Mouse (Mus musculus) kidney, adult 9 months (tissue): Measurements from ENCODE around the gene Gramd1b.

ENCODE experiments used
- DNase-seq: peaks from one replicate; pipeline ENCODE4 v3.0.0; 2022

The Gramd1b gene

DNA sequence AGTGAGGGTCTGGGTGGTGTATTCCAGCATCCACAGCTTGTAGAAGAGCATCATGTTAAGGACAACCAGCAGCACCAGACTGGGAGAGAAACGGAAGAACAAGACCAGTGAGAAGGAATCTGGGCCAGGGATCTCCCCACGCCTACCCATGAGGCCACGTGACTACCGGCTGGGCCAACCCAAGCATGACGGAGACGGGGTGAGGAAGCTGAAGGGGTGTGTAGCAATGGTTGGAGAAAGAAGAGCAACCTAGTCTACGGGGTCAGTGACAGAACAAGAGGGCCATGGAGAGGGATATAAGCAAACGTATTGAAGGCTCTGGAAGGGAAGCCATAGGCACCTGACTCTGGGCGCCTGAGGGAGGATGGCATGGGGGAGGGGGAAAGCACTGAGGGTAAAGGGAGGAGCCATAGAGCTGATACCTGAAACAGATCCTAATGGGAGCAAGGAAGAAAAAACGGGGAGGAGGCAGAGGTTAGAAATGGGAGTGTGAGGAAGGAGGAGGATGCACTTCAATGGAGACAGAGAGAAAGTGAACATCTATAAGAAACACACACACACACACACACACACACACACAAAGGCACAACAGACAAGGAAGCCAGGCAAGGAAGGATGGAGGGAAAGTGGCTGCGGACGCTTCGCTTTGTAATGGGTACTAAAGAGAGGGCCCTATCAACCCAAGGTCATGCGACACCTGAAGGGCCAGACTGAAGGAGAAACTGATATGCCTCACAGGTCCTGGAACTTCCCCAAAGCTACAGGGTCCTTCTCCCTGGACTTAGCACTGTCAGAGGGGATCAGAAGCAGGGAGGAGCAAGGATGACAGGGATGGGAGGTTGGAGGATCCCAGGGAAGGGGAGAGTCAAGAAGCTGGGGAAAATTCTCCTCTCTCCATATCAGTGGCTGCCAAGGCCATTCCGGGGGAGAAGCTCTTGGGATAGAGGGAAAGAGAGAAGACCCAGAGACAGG lies 230.9 kb downstream of the Gramd1b start:
- no peak for DNase-seq

DNA sequence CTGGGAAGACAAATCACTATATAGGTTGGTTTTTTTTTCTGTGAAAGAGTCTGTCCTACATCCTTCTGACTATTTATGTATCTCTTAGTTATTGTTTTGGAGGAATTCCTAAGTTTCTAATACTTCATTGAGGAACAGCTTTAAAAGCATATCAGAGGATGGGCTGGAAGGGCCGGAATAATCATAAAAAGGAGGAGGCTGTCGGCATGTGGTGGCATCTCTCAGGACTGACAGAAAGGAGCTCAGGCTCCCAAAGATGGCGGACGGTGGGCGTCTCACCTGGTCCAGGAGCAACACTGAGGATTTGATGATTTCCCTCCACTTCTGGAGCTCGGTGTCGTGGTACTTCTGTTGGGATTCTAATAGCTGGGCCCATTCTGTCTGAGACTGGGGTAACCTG lies 231.9 kb downstream of the Gramd1b start:
- no peak for DNase-seq

DNA sequence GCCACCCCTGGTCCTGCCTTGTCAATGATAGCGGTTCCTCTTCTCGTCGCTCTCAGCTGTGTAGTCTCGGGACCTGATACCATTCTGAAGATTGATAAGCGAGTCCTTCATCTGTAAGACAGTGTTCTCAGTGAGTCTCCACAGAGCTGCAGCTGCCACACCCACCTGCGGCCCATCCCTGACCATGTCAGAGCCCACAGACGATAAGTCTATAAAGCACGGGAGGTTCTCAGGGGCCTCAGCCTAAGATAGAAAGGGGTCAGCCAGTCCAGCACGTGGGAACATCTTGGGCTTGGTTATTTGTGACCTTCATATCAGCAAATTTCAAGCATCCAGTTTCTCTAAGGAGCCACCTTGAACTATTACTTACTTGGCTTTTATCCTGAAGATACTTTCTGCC lies 233.2 kb downstream of the Gramd1b start:
- no peak for DNase-seq

DNA sequence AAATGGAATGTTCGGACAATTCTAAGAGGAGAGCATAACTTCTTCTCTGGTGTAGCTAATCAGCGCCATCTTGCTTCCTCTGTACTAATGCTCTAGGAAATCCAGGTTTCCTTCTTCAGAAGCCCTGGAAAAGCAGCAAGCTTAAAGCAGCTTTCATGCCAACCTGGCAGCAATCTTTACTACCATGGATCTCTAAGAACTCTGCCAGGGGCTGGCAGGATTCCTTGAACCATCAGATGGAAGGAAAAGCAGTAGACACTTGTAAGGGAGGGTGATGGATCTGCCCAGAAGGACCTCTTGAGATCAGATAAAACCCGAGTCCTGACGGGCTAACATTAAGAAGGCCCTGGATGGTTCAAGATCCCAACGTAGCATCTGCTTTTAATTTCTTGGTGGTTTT lies 234.9 kb downstream of the Gramd1b start:
- DNase-seq: no peak

DNA sequence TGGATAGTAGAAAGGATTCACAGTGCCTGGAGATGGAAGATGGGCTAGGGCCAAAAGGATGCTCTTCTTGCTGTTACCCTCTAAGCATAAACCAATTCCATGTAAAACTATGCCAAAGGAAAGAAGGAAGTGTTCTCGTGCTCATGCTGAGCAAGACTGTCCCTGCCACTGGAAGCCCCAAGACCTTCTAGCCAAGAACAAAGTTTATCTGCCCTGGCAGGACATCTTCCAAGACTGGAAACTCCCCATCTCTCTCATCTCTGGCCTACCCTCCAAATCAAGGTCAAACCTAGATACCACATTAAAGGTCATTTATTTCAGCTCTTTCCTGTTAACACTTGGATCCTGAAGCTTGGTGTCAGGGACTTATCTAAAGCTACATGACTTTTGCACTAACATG lies 236.3 kb downstream of the Gramd1b start:
- no peak for DNase-seq

DNA sequence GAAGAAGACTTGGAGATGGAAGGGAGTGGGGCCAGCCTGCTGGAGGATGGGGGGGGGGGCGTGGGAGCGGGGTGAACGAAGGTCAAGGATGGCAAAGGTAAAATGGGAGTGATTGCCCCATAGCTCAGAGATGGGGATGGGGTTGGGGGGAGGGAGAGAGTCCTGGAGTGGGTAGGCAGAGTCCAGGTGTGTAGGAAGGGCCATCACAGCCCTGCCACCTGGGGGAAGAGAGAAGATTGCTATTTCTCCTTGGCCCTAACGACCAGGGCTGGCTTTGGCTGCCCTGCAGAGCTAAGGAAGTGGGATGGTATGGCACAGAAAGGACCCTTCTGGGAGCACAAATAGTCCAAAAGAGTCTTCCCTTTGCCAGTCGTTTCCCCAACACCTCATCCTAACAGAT lies 237.0 kb downstream of the Gramd1b start:
- DNase-seq: no peak

DNA sequence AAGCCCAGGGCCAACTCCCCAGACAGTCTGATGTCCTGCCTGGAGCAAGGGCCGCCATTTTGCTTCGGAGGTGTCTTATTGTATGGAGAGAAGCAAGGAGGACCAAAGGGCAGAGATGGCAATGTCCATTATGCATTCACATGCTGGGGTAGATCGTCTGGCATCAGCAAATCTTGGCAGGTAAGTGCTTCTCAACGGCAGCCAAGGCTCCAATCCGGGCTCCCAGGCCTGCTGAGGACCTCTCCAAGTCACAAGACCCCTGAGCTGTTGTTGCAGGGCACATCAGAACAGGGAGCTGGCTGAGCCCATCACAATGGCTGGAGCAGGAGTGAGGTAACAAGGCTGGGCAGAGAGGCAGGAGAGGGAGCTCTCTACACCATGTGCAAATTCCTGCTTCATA lies 237.4 kb downstream of the Gramd1b start:
- DNase-seq: no peak

DNA sequence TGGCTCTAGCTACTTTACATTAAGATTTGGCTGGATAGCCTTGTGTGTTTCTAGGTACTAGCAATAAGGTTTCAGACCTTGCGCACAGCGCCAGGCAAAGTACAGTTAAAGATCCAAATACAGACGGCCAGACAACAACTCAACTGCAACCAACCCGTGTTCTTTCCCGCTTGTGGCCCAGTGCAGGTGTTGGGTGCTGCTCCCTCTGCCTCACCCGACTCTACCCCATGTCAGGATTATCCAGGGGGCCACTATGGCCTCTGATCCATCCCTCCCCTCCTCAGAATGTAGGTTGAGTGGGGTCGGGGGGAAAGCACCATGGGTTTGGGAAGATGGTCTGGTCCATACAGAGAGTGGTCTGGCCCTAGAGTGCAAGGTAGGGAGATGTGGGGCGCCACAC lies 237.9 kb downstream of the Gramd1b start:
- DNase-seq: no peak

DNA sequence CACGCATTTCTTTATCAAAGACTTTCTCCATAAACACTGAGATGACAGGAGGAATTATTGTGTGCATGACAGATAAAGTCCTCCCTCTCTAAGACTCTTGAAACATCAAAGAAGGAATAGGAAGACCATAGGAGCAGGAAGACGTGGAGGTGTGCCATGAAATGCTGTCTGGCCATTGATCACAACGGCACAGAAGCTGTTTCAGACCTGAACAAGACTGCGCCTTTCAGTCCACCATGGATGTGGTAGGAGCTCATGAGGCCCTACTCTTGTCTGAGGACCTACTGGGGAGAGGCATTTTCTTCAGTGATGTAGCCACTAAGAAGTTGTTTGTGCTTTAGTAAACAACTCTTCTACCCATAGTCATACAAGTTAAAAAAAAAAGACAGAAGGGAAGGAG lies 238.7 kb downstream of the Gramd1b start:
- no peak for DNase-seq

DNA sequence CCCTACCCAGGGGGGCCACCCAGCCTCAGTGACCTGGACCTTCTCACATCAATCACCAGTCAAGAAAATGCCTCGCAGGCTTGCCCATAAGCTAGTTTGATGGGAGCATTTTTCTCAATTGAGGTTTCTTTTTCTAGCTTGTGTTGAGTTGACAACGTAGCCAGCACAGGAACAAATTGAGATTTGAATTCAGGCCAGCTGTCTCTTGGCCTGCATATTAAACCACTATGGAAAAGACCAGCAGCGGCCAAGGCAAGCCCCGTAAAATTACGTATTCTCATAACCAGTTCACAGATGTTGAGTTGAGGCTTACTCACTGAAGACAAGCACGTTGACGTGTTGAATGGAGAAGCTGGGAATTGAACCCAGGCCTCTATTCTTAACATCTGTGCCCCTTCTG lies 248.2 kb downstream of the Gramd1b start:
- DNase-seq: no peak

DNA sequence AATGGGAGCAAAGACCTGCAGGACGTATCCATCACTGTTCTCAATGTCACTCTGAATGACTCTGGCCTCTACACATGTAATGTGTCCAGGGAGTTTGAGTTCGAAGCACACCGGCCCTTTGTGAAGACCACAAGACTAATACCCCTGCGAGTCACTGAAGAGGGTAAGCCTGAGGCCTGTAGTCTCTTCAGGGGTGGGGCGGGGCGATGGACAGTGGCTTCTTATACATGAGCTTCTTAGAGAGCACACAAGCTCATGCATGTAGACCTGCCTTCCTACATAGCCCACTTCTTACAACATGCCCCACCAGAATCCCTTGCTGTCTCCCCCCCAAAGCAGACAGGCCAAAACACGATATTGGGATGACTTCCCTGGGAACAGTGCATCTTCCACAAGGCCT lies 251.7 kb downstream of the Gramd1b start:
- no peak for DNase-seq

DNA sequence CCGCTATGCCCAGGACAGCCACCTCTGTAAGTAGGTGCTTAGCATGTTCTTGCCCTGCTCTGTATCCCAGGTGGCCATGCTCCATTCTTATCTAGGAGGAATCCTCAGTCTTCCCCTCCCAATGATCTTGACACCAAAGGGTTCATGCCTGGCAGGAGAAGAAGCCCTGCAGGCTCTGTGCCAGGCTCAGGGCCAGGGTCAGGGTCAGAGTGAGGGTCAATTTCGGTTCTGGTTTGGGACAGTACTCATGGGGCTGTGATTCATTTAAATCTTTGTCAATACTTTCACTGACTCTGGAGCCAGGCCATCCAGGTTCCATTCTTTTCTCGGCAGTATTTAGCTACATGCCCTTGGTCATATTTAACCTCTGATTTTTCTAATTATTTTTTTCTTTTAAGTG lies 253.5 kb downstream of the Gramd1b start:
- no peak for DNase-seq

DNA sequence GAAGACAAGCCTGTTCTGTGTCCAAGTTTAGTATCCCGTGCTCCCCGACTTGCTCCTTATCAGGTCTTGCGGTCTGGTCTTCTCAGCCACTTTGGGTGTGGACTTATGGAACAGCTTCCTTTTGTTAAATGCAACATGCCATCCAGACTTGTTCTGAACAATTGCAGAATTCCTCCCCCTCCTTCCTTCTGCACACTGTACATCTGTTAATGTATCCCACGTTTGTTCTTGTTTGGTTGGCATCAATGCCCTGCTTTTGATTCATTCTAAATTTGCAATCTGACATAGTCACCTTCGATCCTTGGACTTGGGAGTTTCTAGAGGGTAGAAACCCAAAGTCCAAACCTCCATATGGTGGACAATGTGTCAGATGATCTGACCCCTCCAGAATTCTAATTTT lies 255.3 kb downstream of the Gramd1b start:
- no peak for DNase-seq

DNA sequence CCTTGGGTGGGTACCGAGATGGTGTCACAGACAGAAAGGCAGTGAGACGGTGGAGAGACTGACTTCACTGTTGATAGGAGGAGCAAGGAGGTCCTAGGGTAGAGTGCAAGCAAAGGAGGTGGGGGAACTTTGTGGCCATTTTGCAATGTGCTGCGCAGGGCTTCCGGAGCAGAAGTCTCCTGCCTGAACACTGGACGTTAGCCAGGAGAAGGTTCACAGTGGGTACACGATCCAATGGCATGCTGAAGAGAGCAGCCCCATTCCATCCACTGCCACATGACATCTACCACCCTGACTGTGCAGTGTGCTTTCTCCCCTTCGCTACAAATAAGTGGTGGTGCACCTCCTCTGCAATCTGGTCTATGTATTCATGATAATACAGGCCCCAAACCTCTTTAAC lies 258.4 kb downstream of the Gramd1b start:
- no peak for DNase-seq

DNA sequence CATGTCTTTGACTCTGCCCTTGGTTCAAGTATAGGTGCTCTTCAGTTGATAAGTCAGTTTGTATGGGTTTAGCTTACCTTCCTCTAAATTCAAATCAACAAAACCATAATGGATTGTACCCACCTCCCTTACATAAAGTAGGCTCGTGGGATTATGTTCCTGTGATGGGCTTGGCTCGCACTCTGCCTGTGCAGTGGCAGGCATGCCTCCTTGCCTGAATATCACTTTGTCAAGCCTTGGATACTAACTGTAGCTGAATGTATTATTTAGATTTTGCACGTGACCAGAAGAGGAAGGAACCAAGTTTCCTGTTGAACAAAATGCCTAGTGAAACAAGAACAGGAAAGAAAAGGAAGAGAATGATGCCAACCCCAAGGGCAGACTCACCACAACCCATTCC lies 260.1 kb downstream of the Gramd1b start:
- DNase-seq: no peak

DNA sequence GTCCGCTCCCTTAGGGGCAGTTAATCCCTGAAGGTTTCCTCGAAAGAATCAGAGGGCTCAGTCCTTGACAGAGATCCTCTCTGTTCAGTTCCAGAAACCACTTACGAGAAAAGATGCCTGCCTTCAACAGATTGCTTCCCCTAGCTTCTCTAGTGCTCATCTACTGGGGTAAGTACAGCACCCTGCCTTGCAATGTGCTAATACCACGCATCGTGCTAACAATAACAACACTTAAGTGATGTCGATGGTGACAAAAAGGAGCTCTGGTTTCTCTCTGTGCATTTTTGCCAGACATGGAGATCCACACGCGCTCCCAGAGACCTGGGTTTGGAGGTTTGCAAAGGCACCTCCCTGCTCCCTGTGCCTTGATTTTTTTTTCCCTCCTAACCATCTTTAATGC lies 261.3 kb downstream of the Gramd1b start:
- DNase-seq: no peak

DNA sequence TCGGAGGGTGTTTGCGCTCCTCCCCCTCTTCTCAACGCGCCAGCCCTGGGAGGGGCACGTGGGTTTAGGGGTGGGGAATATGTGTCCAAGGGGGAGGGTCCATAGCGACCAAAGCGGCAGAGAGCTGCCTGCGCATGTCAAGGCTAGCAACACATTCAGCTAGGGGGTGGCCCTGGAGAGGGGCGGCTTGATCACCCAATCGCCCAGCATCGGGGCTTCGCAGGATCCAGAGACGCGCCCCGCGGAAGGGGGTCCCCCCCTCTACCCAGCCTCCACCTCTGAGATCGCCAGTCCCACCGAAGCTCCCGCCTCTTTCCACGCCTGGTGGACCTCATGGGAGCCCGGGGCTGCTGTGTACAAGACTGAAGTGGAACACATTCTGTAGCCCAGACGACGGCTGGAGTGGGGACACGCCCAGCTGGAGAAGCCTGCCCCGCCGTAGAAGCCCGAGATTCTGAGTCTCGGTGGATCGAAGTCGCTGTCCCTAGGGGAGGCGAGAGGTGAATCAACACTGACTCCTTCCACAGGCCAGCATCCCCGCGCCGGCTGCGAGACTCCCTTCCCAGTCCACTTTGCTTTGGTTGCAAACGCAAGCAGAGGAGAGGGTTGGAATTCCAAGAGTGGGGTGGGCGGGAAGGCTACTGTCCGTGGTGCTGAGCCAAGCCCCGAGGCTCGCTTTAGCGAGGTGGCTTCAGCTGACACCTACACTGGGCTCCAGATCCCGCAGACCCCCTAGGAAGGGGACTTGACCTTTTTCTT lies 261.9 kb downstream of the Gramd1b start, which contains the start of gene Scn3b:
Gene Scn3b (plus strand): TSS at position 115 of the 759 bp plus-strand sequence.
- DNase-seq: no peak

DNA sequence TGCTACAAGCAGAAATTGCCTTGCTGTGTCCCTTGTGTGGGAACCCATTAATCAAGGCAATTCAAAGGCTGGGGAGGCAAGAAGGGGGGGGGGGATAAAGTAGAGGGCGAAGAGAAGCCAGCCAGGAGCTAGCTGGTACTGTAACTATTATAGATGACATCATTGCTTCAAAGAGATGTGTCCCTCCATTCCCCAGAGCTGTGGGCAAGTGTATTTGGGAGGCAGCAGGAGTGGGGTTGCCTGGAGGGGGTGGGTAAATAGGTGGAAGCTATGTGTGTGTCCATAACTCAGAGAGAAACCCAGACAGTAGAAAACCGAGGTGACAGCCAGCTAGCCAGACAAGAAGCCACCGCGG lies 262.5 kb downstream of the Gramd1b start:
- DNase-seq: no peak

DNA sequence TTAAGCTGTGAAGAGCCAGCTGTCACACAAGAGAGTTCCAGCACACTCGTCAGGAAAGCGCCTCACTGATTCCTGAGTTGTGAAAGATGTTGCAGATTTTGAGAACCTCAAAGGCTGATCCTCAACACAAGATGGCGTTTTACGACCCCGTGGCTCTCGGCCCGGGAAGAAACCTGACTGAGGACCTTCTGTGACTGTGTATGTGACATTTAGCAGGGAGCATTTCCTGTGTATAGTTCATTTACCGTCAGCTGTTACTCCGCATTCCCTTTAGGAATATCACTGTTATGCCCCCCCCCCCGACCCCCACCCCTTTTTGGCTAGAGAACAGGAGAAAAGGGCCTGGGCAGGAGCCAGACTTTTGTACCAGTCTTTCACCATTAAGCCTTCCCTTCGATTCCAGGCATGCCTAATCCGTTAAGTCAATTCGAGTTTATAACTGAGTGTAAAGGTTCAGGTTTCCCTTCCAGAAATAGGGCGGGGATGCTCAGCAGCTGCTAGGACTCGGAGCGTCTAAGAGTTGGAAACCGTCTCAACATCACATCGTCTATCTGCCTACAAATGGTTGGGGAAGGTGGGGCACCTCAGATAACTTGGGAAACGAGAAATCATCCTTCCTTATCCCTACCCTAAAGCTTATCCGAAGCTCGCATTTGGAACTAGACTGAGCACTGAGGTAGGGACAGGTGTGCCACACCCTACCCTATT lies 263.0 kb downstream of the Gramd1b start:
- DNase-seq: no peak

DNA sequence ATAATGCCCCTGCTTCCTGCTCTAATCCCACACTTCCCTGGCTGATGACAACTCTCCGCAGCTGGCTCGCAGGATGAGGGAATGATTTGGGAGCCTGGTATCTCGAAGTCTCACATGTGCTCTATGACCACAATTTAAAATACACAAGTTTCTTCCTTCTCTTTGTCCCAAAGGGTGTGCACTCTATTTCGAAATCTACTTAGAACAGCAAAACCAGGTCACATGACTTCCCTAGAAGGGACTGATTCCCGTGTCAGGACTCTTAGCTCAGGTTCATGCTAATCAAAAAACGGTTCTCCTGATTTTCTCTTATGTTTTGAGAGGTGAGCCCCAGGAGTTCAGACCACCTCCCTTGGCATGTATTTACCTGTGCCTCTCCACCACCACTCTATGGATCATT lies 267.3 kb downstream of the Gramd1b start:
- DNase-seq: no peak

DNA sequence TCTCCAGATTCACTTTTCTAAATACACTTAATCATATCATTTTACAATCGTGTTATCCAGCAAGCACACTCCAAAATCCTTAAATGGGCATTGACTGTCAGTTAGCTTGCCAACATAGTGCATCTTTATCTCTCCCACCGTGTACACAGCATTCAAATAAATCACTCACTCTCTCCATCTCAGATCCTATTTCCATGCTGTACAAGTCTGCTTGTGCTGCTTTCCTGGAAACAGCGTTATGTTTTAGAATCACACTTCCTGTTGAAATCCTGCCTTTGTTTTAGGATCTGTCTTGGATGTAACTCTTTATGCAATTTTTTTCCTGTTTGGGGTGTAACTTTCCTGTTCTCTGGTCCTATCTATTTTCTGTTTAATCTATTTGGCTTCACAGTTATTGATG lies 278.7 kb downstream of the Gramd1b start:
- DNase-seq: no peak

DNA sequence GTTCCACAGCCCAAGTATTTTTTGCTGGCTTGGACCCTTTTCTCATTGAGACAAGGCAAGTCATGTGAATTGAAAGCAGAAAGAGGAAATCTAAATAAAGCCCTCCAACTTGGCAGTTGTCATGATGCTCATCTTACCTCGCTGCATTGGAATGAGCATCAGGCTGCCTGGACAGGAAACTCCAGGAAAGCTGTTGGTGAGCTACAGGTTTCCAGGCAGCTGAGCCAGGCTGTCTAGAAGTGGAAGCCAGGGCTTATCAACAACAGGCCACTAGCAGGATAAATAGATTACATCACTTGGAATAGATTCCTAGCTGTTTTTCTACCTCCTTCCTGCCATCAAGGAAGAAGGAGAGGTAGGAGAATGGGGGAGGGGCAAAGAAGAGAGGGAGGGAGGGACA lies 282.1 kb downstream of the Gramd1b start:
- DNase-seq: no peak

DNA sequence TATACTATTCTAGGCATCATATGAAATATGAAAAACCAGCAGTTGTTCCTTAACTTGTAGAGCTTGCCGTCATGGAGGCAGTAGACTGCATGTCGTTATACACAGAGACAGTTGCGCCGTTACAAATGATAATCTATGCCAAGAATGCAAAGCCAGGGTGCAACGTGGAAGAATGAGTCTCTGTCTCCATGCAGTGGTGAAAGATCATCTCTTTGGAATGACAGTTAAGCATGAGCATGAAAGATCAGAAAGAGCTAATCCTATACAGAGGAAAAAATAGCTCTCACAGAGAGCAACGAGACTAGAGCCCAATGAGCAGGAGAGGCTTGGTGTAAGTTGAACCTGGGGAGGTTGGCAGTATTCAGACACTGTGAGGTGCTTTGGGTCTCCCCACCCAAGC lies 284.5 kb downstream of the Gramd1b start:
- DNase-seq: no peak
